Mouse (Mus musculus): ENCODE data around the gene Steap3.

Steap3 gene

GRCm38 (mm10) chr1:120250586-120250985 is 21.9 kb downstream of the Steap3 start:
- no peak for DNase-seq (ENCODE audit: low read depth)

GRCm38 (mm10) chr1:120249842-120250241 is 22.7 kb downstream of the Steap3 start:
- peak; percentile 30 for DNase-seq (ENCODE audit: low read depth)

- DNase-seq (ENCODE audit: low read depth), result no peak
These were observed 24.3 kb downstream of the Steap3 start for GRCm38 (mm10) chr1:120248156-120248555.

- DNase-seq (ENCODE audit: low read depth), result peak; percentile 36
These were observed 25.2 kb downstream of the Steap3 start for GRCm38 (mm10) chr1:120247351-120247750.

- DNase-seq (ENCODE audit: low read depth), result peak; percentile 13
These were observed 25.6 kb downstream of the Steap3 start for GRCm38 (mm10) chr1:120246946-120247345.

- DNase-seq (ENCODE audit: low read depth), result peak; percentile 94
These were observed 26.8 kb downstream of the Steap3 start for GRCm38 (mm10) chr1:120245661-120246131.

GRCm38 (mm10) chr1:120244646-120245045 is 27.9 kb downstream of the Steap3 start:
- no peak for DNase-seq (ENCODE audit: low read depth)

- no peak for DNase-seq (ENCODE audit: low read depth)
These were observed 28.5 kb downstream of the Steap3 start for GRCm38 (mm10) chr1:120243987-120244386.

GRCm38 (mm10) chr1:120237068-120237467 is 35.4 kb downstream of the Steap3 start:
- peak; percentile 16 for DNase-seq (ENCODE audit: low read depth)

- peak; percentile 94 for DNase-seq (ENCODE audit: low read depth)
These were observed 36.1 kb downstream of the Steap3 start for GRCm38 (mm10) chr1:120236424-120236823.

- peak; percentile 36 for DNase-seq (ENCODE audit: low read depth)
These were observed 36.8 kb downstream of the Steap3 start for GRCm38 (mm10) chr1:120235631-120236215.

GRCm38 (mm10) chr1:120232170-120232569 is 40.3 kb downstream of the Steap3 start:
- DNase-seq (ENCODE audit: low read depth), result no peak

- peak; percentile 86 for DNase-seq (ENCODE audit: low read depth)
These were observed 41.2 kb downstream of the Steap3 start for GRCm38 (mm10) chr1:120231334-120231733.

- no peak for DNase-seq (ENCODE audit: low read depth)
These were observed 42.6 kb downstream of the Steap3 start for GRCm38 (mm10) chr1:120229723-120230471.

GRCm38 (mm10) chr1:120223613-120224012 is 48.9 kb downstream of the Steap3 start:
- DNase-seq (ENCODE audit: low read depth), result no peak

- DNase-seq (ENCODE audit: low read depth), result no peak
These were observed 51.2 kb downstream of the Steap3 start for GRCm38 (mm10) chr1:120221285-120221684.

GRCm38 (mm10) chr1:120220841-120221240 is 51.7 kb downstream of the Steap3 start:
- DNase-seq (ENCODE audit: low read depth), result no peak

GRCm38 (mm10) chr1:120208502-120209230 is 63.8 kb downstream of the Steap3 start:
- DNase-seq (ENCODE audit: low read depth), result peak; percentile 8

GRCm38 (mm10) chr1:120207568-120207967 is 64.9 kb downstream of the Steap3 start:
- no peak for DNase-seq (ENCODE audit: low read depth)

- DNase-seq (ENCODE audit: low read depth), result no peak
These were observed 67.7 kb downstream of the Steap3 start for GRCm38 (mm10) chr1:120204834-120205233.

- DNase-seq (ENCODE audit: low read depth), result no peak
These were observed 68.7 kb downstream of the Steap3 start for GRCm38 (mm10) chr1:120203836-120204235.

- DNase-seq (ENCODE audit: low read depth), result no peak
These were observed 70.0 kb downstream of the Steap3 start for GRCm38 (mm10) chr1:120202542-120202941.

- no peak for DNase-seq (ENCODE audit: low read depth)
These were observed 73.6 kb downstream of the Steap3 start for GRCm38 (mm10) chr1:120198942-120199341.
